Mouse (Mus musculus) B cell, adult 67 days (primary cell): ENCODE measurements around the gene Ugt1a1. TPM values are rescaled to one million over a fixed set of nuclear protein-coding genes. Genes with fewer than 3 reads are reported as not detected.

Experiments used
- total RNA-seq, 2 experiments: library from RNA; stranded (reverse); gene quantifications; 4 replicates each; pipeline ENCODE4 v1.2.4; 2023

The Ugt1a1 gene
- total RNA-seq, result not detected

DNA sequence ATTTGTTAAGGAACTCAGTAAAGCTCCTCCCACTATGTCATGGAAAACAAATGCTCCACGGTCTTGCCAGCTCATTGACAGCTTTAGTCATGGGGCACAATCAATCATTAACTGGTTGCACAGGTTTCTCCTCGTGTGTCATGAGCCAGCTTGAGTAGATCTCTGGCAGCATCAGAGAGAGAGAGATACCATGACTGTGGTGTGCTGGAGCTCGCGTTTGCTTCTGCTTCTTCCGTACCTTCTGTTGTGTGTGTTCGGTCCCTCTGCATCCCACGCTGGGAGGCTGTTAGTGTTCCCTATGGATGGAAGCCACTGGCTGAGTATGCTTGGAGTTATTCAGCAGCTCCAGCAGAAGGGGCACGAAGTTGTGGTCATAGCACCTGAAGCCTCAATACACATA is at the start of gene Ugt1a1:
Gene Ugt1a1, plus strand, starts transcription at position 148 of the 400 bp plus-strand sequence.

DNA sequence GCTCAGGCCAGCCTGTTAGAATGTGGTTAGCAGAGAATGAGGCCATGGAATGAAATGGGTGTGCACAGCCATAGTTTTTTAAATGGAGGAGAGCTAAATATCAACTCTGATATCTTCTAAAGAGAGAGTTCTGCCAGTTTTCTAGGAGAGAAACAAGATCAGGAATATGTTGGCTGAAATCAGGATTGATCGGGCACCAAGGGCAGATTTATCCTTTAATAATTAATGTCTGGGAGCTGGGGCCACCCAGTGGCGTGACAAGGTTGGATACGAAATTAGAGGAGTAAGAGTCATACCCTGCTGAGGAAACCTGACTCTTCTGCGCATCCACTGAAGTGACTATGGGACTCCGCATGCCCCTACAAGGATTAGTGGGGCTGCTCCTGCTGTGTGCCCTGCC is 46.0 kb upstream of the Ugt1a1 start, which contains the start of gene Ugt1a5:
Gene Ugt1a5, plus strand, starts transcription at position 302 of the 400 bp plus-strand sequence.

DNA sequence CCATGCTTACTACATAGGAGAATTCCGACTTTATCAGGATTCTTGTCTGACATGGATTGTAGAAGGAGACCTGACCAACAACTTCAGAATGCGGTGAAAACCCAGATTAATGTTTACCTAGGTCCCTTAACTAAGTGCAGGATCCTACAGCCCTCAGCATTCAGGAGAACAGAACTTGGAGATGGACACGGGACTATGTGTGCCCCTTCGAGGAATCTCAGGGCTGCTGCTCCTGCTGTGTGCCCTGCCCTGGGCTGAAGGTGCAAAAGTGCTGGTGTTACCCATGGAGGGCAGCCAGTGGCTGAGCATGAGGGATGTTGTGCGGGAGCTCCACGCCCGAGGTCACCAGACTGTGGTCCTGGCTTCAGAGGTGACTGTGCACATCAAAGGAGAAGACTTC is 11.3 kb upstream of the Ugt1a1 start, which contains the start of gene Ugt1a2:
Gene Ugt1a2, plus strand, starts transcription at position 146 of the 400 bp plus-strand sequence.

DNA sequence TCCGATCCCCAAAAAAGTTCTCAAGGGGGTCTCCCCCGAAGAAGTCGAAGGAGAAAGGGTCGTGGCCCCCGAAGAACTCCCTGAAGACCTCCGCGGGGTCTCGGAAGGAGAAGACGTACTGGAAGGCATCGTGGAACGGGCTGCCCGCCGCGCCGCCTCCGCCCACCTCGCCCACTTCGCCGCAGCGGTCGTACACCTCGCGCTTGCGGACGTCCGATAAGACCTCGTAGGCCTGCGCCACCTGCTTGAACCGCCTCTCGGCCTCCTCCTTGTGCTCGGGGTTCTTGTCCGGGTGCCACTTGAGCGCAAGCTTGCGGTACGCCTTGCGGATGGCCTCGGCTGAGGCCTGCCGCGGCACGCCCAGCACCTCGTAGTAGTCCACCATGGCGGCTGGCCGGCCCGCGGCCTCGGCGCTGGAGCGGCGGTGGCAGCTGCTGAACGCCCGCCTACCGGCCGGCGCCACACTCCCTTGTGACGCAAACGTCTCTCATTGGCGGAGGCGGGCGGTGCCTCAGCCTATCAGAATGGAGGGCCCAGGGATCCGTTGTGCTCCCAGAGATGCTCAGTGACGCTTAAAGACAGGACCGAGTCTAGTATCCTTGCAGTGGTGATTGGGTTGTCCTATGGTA is 6.4 kb upstream of the Ugt1a1 start, which contains the start of gene Dnajb3:
Gene Dnajb3, minus strand, starts transcription at position 489 of the 629 bp plus-strand sequence.

DNA sequence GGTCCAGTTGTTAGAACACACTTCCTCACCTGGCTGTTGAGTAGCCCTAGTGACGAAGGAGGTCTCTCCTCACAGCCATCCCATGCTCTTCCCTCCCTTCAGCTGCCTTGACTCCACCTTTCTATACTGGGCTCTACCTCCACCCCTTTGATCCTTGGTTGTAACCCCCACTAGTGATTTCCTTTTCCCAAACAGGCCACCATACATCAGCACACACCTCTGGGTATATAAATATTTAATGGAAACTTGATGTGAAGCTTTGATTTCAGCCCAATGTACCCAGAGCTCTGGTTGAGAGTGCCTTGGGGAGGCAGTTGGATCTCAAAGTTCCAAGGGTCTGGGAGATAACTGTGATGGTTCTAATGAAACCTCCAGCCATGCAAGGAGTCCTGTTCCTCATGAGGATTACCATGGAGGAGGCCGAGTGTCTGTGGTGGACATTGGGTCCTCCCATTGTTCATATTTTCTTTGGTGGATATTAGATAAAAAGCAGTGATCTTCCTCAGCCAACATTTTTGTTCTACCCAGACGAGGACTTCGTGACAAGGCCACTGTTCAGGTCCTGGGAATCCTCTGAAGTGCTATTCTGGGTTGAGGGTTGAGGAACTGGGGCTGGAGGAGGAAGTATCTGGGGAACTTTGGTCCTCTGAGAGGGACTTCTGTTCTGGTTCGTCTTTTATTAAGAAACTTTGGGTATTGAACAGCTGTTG is 15.1 kb downstream of the Ugt1a1 start, which contains the start of gene Mroh2a:
Gene Mroh2a, plus strand, starts transcription at position 317 of the 710 bp plus-strand sequence.

Other genes starting within 250 kb of the Ugt1a1 start
- 10 to 100 TPM; 23.5 to 26.5 TPM for gene Usp40, start 203.4 kb upstream of the Ugt1a1 start, total RNA-seq
- not detected for gene Ugt1a10, start 156.6 kb upstream of the Ugt1a1 start, total RNA-seq
- gene Ugt1a9, start 141.2 kb upstream of the Ugt1a1 start, total RNA-seq, result not detected
- gene Ugt1a8, start 124.1 kb upstream of the Ugt1a1 start, total RNA-seq, result not detected
- under 1 TPM in 1 of 2 experiments, not detected in 1; 0.17 TPM for gene Ugt1a7c, start 116.9 kb upstream of the Ugt1a1 start, total RNA-seq
- not detected for gene Ugt1a6b, start 108.7 kb upstream of the Ugt1a1 start, total RNA-seq
- gene Ugt1a6a, start 77.2 kb upstream of the Ugt1a1 start, total RNA-seq, result not detected
- not detected for gene Ugt1a5, start 45.9 kb upstream of the Ugt1a1 start, total RNA-seq
- not detected for gene Ugt1a2, start 11.4 kb upstream of the Ugt1a1 start, total RNA-seq
- gene Dnajb3, start 6.2 kb upstream of the Ugt1a1 start, total RNA-seq, result under 1 TPM; 0.87 to 0.92 TPM
- 1 to 10 TPM in 1 of 2 experiments, under 1 TPM in 1; 0.12 to 1.1 TPM for gene Mroh2a, start 15.0 kb downstream of the Ugt1a1 start, total RNA-seq
- gene Hjurp, start 65.7 kb downstream of the Ugt1a1 start, total RNA-seq, result 10 to 100 TPM; 83.9 to 96.7 TPM
- gene Trpm8, start 65.7 kb downstream of the Ugt1a1 start, total RNA-seq, result not detected
- gene Spp2, start 195.0 kb downstream of the Ugt1a1 start, total RNA-seq, result not detected